16 mouse cellular contexts compared by ENCODE assay signal in the genomic region with DNA sequence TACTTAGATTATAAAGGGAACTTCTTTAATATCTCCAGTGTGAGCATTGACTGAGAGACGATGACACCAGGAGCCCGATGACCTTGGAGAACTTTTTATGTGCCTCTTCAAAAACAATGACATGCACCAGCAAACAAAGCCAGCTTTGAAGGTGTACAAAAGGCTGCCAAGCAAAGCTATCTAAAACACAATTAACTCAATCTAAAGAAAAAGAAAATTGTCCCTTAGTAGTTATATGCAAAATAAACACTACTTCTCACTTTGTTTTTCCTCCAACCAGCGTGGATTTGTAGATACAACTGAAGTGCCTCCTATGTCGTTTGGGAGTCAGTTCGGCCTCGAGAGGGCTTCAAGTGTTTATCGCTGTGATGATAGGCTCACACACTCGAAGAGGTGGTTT.
"Had no signal": no experiment of that assay in that cellular context is flagged by ENCODE, and none has a peak within 500 bp of the region (broad histone marks: within the 10 kb centered on the region; RNA-seq: fewer than 3 reads in every experiment).

No protein-coding gene starts in this region.

- H3K4me3 ChIP-seq: neural tube, embryonic 13.5 days; neural tube, embryonic 15.5 days; stomach, embryonic 15.5 days had no signal

- DNase-seq: retina, postnatal 1 day; right cerebral cortex, adult 18-20 months; right cerebral cortex, postnatal 14 days; right cerebral cortex, postnatal 25 days; right cerebral cortex, postnatal 4 days; spleen, adult 18-20 months; thymus, adult 18-20 months; thymus, adult 2 months; thymus, postnatal 14 days; thymus, postnatal 25 days; thymus, postnatal 36 days; thymus, postnatal 4 days had no signal

- H3K36me3 ChIP-seq: neural tube, embryonic 13.5 days; neural tube, embryonic 15.5 days; stomach, embryonic 15.5 days had no signal

- H3K4me1 ChIP-seq: neural tube, embryonic 13.5 days; neural tube, embryonic 15.5 days; stomach, embryonic 15.5 days had no signal

- H3K27ac ChIP-seq: neural tube, embryonic 13.5 days; neural tube, embryonic 15.5 days; stomach, embryonic 15.5 days; stomach, postnatal 0 days had no signal

- H3K27me3 ChIP-seq: neural tube, embryonic 13.5 days; neural tube, embryonic 15.5 days; stomach, embryonic 15.5 days had no signal
